Mouse (Mus musculus) left cerebral cortex, postnatal 36 days (tissue): Measurements from ENCODE around the gene Akap13. TPM values are rescaled to one million over a fixed set of nuclear protein-coding genes. Genes with fewer than 3 reads are reported as not detected.

Experiments used
- DNase-seq, 2 experiments: peaks; one replicate each; pipeline ENCODE4 v3.0.0; 2021 to 2022; ENCODE audit warnings: low spot score in 2 of 2, mixed read lengths in 1 of 2
- intact Hi-C: fragments of 180-260 bp; cut with DNase I; formaldehyde crosslinking; loops from one replicate; pipeline ENCODE4 v1.15.1; 2025
- total RNA-seq, 2 experiments: library from RNA; stranded (reverse); gene quantifications; 2 replicates each; pipeline ENCODE4 v1.2.3; 2021

Akap13 gene
- total RNA-seq, 2 experiments from 2014 or later, result 17.4 to 26.4 TPM

DNA sequence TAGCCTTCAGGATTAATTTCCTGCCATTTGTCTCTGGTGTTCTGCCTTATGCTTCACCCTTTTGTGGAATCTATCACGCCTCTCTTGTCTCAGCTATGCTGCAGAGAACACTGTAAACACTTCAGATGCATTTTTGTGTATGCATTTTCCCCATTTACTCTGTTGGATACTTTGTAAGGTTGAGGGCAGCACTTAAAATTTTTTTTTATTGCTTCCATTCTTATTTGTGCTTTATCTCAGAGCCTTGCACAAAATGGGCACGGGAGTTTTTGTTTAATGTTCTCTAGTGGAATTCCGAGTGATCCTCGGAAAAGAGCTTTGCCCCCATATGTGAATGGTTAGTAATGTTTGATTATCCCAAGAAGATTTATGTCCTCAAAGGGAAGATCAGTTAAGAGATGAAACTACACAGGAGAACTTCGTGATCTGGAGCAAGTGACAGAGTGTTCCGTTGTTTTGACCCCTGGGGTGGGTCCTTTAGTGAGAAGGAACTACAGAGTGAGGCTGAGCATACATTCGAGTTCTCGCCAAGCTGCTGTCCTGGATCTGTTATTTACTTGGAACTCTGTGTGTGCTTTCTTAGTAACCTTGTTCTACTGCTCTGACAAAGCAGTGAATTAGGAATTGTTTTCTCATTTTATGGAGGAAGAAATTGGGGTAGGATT lies 97.8 kb downstream of the Akap13 start:
- no peak for DNase-seq

DNA sequence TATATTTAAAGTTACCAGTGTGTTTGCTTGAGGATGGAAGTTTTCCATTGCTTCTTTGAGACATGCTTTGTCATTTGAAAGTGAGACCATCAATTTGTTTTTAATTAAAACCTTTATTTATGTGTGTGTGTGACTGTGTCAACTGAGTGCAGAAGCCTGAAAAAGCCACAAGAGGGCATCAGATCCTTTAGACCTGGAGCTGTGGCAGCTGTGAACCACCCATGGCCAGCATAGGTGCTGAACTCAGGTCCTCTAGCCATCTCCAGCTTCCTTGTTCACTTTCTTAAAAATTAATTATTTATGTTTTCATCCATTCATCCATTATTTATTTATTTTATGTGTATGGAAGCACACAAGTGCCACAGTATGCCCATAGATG lies 98.3 kb downstream of the Akap13 start:
- intact Hi-C loops, result loop anchor here (5.0 to 10.0 kb wide), 2 partner anchors 156 to 419 kb away; no protein-coding TSS in a partner anchor
- no peak for DNase-seq

More for the DNA sequence above, 97.8 kb downstream of the Akap13 start:
- intact Hi-C loops, result loop anchor here (5.0 to 10.0 kb wide), 2 partner anchors 156 to 418 kb away; no protein-coding TSS in a partner anchor

DNA sequence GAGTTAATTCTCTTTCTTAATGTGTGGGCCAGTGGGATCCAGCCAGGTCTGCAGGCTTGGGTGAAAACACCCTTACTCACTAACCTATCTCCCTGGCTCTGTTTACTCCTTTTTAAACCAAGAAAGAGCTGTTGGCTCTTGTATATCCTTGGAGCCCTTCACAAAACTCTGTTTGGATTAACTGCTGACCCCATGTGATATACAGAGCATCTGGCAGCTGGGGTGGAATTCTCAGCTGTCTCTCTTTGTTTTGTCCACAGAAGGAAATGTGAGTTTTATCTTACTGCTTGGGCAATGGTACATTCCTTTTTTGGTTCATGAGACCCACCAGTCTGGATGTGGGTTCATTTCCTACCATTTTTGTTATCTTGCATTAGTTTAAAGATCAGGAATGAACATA lies 98.7 kb downstream of the Akap13 start:
- DNase-seq, result no peak
- intact Hi-C loops, result loop anchor here (5.0 to 10.0 kb wide), 2 partner anchors 157 to 419 kb away; no protein-coding TSS in a partner anchor

DNA sequence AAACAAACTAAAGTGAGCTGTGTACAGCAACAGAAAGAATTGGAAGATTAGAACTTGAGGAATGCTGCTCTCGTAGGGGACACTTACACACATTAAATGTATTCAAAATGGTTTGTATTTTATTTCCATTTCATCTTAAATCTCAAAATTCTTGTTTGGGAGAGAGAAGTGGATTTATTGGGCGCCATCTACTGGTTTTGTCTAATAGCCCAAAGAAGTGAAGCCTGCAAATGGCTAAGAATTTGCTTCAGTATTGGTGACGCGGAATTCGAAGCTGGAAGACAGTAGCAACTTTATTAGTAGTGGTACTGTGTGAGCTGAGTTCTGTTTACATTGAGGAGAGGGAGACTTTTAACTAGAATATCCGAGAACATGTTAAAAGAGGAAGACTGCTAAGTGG lies 100.6 kb downstream of the Akap13 start:
- no peak for DNase-seq
- intact Hi-C loops, result loop anchor here (2.0 to 10.0 kb wide), 2 partner anchors 185 to 421 kb away; no protein-coding TSS in a partner anchor

DNA sequence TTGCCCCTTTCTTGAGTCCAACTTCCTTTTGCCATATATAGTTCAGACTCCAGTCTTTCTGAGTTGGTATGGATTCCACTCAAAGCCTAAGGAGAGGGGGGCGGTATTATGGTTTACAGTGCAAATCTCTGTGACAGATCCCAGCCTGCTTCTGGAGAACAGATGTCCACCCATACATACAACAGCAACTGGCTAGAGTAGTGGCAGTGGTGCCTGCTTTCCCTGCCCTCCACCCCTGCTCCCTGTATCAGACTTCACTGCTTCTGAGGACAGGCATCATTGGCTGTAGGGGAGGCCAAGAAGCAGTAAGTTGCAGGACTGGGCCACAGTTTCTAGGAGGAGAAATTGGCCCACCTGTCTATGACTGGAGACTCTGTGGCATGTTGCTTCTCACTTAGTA lies 102.9 kb downstream of the Akap13 start:
- DNase-seq, result no peak
- intact Hi-C loops, result loop anchor here (10.0 kb wide), 1 partner anchor 423 kb away; no protein-coding TSS in a partner anchor

DNA sequence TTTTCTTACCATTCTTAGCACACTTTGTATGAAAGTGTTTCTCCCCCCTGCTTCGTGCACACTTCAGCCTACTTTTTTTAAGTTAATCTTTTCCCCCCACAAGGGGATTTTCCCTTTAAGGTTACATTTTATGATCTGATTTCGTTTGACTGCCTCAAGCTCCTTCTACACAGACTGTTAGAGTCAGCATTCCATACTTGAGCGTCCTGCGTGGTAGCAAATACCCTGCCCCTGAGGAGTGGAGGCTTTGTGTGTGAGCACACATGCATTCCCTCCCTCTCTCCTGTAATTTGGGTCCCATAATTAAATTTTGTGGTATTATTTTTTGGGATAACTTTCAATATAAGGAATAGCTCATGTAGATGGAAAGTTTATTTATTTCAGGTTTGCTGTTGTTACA lies 103.8 kb downstream of the Akap13 start:
- no peak for DNase-seq
- intact Hi-C loops, result loop anchor here (10.0 kb wide), 1 partner anchor 424 kb away; no protein-coding TSS in a partner anchor

DNA sequence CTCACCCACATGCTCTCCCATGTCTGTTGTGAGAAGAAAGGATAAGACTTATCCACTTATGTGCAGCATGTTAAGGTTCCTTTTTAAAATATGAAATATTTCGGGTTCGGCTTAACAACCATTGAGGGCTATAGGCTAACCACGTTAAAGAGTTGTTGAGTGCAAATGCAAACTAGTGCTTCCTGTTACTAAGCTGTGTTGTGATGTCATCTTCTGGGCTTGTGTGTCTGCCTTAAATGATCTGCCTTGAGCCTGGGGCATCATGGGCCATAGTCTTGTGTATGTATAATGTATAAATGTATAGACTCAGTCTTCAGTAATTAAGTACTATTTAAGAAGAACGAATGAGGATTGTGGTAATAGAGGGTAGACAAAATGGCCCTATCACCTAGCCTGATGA lies 104.6 kb downstream of the Akap13 start:
- intact Hi-C loops, result loop anchor here (10.0 kb wide), 2 partner anchors 175 to 425 kb away; no protein-coding TSS in a partner anchor

DNA sequence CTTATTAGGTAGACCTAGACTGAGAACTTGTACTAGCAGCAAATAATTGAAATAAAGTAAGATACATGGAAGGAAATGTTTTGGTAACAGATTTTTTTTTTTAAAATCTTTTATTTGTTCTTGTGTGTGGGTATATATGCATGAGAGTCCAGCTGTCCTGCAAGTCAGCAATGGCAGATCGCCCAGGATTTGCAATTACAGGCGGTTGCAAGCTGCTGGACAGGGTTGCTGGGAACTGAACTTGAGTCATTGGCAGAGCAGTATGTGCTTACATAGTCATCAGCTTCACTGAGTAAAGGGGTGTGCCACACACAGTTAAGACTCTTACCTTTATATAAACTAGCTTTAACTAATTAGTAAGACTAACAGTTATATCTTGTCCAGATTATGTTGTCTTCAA lies 105.2 kb downstream of the Akap13 start:
- no peak for DNase-seq
- intact Hi-C loops, result loop anchor here (10.0 kb wide), 1 partner anchor 174 kb away; no protein-coding TSS in a partner anchor

More for the DNA sequence above, 104.6 kb downstream of the Akap13 start:
- no peak for DNase-seq

DNA sequence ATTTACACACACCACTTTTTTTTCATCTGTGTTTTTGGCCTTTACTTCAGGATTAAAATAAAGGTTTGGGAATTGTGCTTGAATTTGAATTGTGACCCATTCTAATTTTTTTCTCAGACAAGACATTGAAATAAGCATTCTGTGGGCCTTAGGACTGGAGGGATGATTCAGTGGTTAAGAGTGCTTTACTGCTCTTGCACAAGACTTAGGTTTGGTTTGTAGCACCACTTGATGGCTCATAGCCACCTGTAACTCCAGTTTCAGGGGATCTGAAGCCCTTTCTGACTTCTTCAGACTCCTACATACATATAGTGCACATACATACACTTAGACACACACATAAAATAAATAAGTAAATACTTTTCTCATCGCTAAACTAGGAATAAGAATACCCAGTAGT lies 105.8 kb downstream of the Akap13 start:
- intact Hi-C loops, result loop anchor here (10.0 kb wide), 1 partner anchor 174 kb away; no protein-coding TSS in a partner anchor

DNA sequence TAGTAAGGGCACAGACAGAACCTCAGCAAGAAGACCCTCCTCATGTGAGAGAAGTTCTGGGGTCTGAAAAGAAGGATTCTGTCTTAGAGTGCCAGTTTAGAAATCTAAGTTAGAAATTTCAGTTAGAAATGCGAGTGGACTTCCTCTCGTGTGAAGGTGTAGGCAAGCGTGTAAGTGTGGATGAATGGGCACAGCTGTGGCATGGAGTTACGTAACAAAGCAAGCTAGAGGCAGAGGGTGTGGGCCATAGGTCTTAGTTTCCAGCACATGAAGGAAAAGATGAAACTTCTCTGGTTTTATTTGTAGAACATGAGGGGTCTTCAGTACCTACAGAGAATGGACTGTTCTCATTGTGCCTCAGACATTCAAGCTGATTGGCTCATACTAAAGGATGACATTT lies 112.9 kb downstream of the Akap13 start:
- intact Hi-C loops, result loop anchor here (5.0 to 10.0 kb wide), 2 partner anchors 167 to 314 kb away; no protein-coding TSS in a partner anchor

More for the DNA sequence above, 105.8 kb downstream of the Akap13 start:
- DNase-seq, result no peak

DNA sequence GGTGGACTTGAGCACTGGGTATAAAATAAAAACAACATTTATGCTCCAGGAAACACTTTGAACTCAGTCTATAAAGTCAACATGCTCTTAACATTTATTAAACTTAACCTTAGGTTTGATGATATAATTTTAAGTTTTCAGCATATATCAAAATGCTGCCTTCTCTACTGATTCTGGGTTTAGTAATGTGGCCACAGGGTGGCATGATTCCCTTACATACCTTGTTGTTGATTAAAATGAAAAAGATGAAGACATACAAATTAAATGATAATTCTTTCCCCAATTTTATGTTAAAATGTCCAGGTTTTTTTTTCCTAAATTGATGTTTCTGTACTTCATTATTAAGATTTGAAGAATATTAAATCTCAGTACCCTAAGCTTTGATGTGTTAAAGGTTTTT lies 113.5 kb downstream of the Akap13 start:
- no peak for DNase-seq
- intact Hi-C loops, result loop anchor here (5.0 to 10.0 kb wide), 2 partner anchors 166 to 313 kb away; no protein-coding TSS in a partner anchor

More for the DNA sequence above, 112.9 kb downstream of the Akap13 start:
- no peak for DNase-seq

DNA sequence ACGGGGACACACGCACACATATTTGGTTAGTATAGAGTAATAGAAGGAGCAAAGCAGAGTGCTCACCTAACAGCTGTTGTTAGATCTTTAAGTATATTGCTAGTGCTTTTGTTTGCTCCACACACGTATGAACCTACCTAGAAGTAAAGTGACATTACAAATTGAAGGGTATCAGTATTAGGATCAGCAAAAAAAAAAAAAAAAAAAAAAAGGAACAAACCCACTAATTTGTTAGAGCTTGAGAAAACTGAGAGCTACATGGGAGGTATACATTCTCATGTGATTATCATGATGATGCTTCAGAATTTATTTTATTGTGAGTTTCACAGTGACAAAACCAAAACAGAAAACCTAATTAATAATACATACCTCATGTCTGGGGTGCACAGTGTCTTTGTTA lies 114.9 kb downstream of the Akap13 start:
- no peak for DNase-seq
- intact Hi-C loops, result no loop called here

DNA sequence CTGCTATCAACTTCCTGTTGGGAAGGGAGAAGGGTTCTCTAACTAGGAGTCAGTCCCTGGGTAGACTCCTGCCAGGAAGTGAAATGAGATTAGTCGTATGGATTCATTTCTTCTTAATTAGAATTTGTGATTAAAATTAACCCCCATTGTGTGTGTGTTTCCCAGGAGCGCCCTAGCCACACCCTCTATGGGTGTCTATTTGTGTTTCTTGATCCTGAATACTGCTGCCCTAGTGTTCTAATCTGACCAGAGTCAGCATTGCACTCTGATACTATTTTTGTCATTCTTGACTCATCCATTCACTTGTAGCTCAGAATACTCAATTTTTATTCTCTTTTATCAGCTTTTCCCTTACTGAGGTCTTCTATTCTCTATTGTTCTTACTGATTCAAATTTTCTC lies 115.7 kb downstream of the Akap13 start:
- DNase-seq, result no peak
- intact Hi-C loops, result no loop called here

DNA sequence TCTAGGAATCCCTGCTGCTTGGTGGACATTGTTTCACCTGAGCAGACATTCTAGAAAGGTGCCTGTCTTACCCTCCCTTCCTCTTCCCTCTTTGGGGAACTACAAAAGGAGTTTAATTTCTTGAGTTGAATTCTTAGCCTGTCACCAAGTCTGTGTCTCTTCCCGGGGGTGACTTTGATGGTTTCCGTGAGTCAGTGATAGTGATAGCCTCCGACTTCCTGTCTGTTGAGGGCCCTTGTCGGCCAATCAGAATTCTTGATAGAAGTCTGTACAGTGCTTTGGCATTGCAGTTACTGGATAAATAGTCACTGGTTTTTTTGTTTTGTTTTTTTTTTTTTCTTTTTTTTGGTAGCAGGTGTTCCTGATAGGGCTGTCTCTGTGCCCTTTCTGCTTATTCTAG lies 116.8 kb downstream of the Akap13 start:
- intact Hi-C loops, result no loop called here

DNA sequence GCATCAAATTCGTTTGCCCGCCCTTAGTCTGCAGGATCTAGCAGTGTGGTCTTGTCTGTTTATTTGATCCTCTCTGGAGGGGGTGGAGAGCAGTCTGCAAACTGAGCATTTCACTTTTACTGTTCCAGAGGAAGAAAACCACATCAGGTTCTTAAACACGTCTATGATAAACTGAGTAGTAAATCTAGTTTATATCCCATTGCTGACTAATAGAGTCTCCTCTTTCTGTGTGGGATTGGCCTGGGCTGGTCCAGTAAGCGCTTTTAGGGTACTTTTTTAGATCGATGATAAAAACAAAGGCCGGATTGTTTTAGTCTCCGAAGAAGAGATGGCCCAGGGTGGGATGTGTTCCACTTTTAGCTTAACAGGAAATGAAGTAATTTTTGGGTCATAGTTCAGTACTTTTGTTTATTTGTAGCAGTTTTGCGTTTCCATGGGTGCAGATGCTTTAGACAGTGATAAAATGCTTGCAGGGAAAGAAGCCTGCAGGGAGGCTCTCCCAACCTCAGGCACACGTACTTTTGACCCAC lies 119.9 kb downstream of the Akap13 start:
- intact Hi-C loops, result no loop called here
- DNase-seq, result no peak

More for the DNA sequence above, 116.8 kb downstream of the Akap13 start:
- no peak for DNase-seq

DNA sequence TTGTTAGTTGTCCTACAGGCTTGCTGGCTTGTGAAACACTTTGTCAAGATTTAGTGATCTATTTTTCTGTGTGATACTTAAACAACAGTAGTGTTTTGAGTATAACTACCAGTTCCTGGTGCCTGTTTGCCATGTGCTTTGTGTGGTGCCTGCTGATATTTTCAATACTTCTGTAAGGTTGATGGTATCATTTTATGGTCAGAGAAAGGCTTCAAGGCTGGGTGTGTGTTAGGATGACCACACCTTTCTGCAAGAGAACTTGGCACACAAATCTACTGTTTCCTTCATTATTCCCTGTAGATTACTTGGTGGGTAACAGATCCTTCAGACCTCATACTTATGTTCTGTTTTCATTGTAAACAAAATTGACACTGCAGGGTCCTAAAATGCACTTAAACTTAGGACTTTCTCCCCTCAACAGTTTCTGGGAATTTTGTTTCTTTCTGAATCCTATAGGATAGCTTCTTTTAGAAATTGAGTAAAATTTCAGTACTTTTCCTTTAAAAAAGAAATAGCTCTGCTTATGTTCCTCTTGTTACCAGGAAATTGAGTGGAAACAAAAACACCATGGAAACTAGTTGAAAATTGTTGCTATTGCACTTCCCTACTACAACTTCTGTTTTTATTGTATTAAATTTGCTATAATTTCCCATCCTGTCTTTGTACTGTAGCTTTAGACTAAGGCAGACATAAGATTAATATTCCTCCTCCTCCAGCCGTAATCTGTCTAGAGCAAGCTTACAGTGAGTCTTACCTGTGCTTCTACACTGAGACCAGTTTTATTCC lies 120.7 kb downstream of the Akap13 start:
- intact Hi-C loops, result no loop called here
- no peak for DNase-seq

DNA sequence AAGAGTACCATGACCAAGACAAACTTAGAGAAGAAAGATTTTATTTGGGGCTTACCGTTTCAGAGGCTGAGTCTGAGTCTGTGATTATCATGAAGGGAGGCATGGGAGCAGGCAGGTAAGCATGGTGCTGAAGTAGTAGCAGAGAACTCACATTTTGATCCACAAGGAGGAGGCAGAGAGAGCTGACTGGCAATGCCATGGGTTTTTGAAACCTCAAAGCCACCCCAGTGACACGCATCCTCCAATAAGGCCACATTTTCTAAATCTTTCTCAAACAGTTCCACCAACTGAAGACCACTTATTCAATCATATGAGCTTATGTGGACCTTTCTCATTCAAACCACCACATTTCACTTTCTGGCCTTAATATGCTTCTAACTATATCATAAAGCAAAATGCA lies 121.5 kb downstream of the Akap13 start:
- intact Hi-C loops, result no loop called here
- no peak for DNase-seq

DNA sequence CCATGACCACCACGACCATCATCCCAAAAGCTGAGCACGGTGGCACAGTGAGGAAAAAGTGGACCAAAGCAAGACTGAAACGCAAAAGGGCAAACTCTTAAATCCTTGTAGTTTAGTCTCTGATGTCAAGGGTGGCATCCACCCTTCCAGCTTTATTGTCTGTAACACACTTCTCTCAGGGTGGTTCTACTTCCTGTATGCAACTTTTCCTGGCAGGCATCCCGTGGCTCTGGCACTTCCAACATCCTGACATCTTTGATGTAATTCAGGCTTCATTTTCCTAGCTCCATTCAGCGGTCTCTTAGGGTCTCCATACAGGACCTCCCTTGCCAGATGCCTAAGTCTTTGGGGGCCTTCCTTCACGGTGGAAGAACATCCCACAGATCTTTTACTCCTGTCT lies 122.0 kb downstream of the Akap13 start:
- no peak for DNase-seq
- intact Hi-C loops, result no loop called here

DNA sequence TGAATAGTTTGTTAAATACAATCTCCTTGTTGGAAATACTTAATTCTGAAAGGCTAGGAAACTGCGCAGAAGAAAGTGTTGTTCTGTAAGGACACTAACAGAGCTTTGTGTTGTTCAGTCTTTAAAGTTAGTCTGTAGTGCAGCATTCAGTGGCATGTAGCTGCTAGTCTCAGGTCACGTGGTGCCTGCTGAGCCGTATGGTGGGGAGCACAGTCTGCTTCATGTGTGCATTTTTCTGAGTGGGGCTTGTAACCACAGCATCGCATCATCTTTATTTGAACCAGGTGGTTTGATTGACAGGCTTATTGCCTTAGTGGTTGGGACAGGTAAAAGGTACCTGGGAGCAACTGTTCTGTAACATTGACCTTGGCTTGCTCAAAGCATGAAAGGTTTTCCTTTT lies 123.3 kb downstream of the Akap13 start:
- intact Hi-C loops, result no loop called here
- DNase-seq, result no peak

DNA sequence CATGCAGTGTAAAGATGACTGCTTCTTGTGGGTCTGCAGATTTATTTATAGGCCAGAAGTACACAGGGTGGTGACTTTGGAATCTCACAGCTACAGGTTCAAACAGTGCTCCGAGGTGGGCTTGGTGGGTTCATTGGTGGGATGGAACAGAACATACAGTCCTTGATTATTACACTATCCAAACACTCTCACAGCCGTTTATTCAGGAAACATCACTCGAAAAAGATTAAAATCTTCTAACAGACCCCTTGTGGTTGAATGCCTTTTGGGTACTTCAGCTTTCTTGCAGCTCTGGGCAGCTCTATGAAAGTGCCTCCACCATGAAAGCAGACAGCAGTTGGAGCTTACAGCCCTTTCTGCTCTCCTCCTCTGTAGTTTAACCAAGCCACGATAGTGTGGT lies 126.8 kb downstream of the Akap13 start:
- intact Hi-C loops, result no loop called here
- no peak for DNase-seq
